Mouse (Mus musculus): ENCODE data around the gene Mafk.

The Mafk gene

GRCm38 (mm10) chr5:139797473-139798167, 6.3 kb downstream of the Mafk start:
- peak; percentile 28 for DNase-seq

- DNase-seq = no peak
Observed at GRCm38 (mm10) chr5:139798168-139798900, 7.0 kb downstream of the Mafk start.

- no peak for DNase-seq
Observed at GRCm38 (mm10) chr5:139799041-139799440, 7.7 kb downstream of the Mafk start.

GRCm38 (mm10) chr5:139799801-139800590, 8.7 kb downstream of the Mafk start:
- no peak for DNase-seq

- DNase-seq = no peak
Observed at GRCm38 (mm10) chr5:139801231-139801630, 9.9 kb downstream of the Mafk start.

- no peak for DNase-seq
Observed at GRCm38 (mm10) chr5:139801880-139802279, 10.6 kb downstream of the Mafk start.

GRCm38 (mm10) chr5:139803165-139803564, 11.9 kb downstream of the Mafk start:
- no peak for DNase-seq

GRCm38 (mm10) chr5:139803601-139804102, 12.3 kb downstream of the Mafk start:
- no peak for DNase-seq

- no peak for DNase-seq
Observed at GRCm38 (mm10) chr5:139804107-139804551, 12.8 kb downstream of the Mafk start.

- no peak for DNase-seq
Observed at GRCm38 (mm10) chr5:139804573-139805111, 13.3 kb downstream of the Mafk start.

GRCm38 (mm10) chr5:139805924-139806323, 14.6 kb downstream of the Mafk start:
- DNase-seq = no peak

- DNase-seq = no peak
Observed at GRCm38 (mm10) chr5:139809397-139809796, 18.1 kb downstream of the Mafk start.

GRCm38 (mm10) chr5:139811677-139812397, 20.5 kb downstream of the Mafk start:
- no peak for DNase-seq

- DNase-seq = no peak
Observed at GRCm38 (mm10) chr5:139812398-139813125, 21.2 kb downstream of the Mafk start.

GRCm38 (mm10) chr5:139813126-139813490, 21.8 kb downstream of the Mafk start:
- DNase-seq = no peak

GRCm38 (mm10) chr5:139813963-139814381, 22.7 kb downstream of the Mafk start:
- no peak for DNase-seq

- no peak for DNase-seq
Observed at GRCm38 (mm10) chr5:139815964-139816363, 24.7 kb downstream of the Mafk start.

- DNase-seq = no peak
Observed at GRCm38 (mm10) chr5:139816445-139816844, 25.1 kb downstream of the Mafk start.

GRCm38 (mm10) chr5:139817292-139817691, 26.0 kb downstream of the Mafk start:
- no peak for DNase-seq

GRCm38 (mm10) chr5:139818056-139818455, 26.7 kb downstream of the Mafk start:
- DNase-seq = no peak

GRCm38 (mm10) chr5:139818801-139819200, 27.5 kb downstream of the Mafk start:
- no peak for DNase-seq
